Mouse (Mus musculus) kidney, embryonic 14.5 days (tissue): ENCODE measurements around the gene Wrb. TPM values are rescaled to one million over a fixed set of nuclear protein-coding genes. Genes with fewer than 3 reads are reported as not detected.

ENCODE experiments used
- ATAC-seq: fragments of 200-750 bp; cut with Nextera tagmentation; 2 replicates; pipeline ENCODE4 v1.8.0; 2017; ENCODE audit warnings: moderate number of reproducible peaks, mild to moderate bottlenecking, moderate TSS enrichment, moderate library complexity; ENCODE audit not compliant: low FRiP score, low TSS enrichment
- H3K27ac ChIP-seq: fragments of 300-500 bp; sonication (generic); 2 replicates; pipeline ENCODE4 v1.5.1; 2014; ENCODE audit warnings: low read depth, mild to moderate bottlenecking, low read length, moderate library complexity, mixed read lengths
- H3K27me3 ChIP-seq: fragments of 300-500 bp; sonication (generic); 2 replicates; pipeline ENCODE4 v1.6.1; 2014; ENCODE audit warnings: mild to moderate bottlenecking, low read length; ENCODE audit not compliant: control insufficient read depth, insufficient read depth
- H3K36me3 ChIP-seq: fragments of 300-500 bp; sonication (generic); 2 replicates; pipeline ENCODE4 v1.6.1; 2014; ENCODE audit warnings: low read length, mixed read lengths; ENCODE audit not compliant: control insufficient read depth, insufficient read depth
- H3K4me1 ChIP-seq: fragments of 300-500 bp; sonication (generic); 2 replicates; pipeline ENCODE4 v1.6.1; 2014; ENCODE audit warnings: low read length, mixed read lengths; ENCODE audit not compliant: control insufficient read depth, insufficient read depth
- H3K4me2 ChIP-seq: fragments of 300-500 bp; sonication (generic); replicated peaks from 2 replicates; pipeline ENCODE4 v1.6.1; 2014; ENCODE audit warnings: low read depth, mild to moderate bottlenecking, low read length
- H3K4me3 ChIP-seq: fragments of 300-500 bp; sonication (generic); 2 replicates; pipeline ENCODE4 v1.5.1; 2014; ENCODE audit warnings: mild to moderate bottlenecking, low read length
- H3K9ac ChIP-seq: fragments of 300-500 bp; sonication (generic); 2 replicates; pipeline ENCODE4 v1.6.1; 2014; ENCODE audit warnings: low read depth, mild to moderate bottlenecking, low read length, moderate library complexity
- H3K9me3 ChIP-seq: fragments of 300-500 bp; sonication (generic); 2 replicates; pipeline ENCODE4 v1.6.1; 2016; ENCODE audit warnings: low read length; ENCODE audit not compliant: control insufficient read depth
- WGBS: fragments of 180-500 bp; shearing (Covaris S2); extraction: QIAGEN DNeasy Blood & Tissue Kit; methylation state at CpG from one replicate; pipeline ENCODE4 v1.1.7; 2014; 5-methylcytosine and 5-hydroxymethylcytosine counted together
- polyA plus RNA-seq: library from polyadenylated mRNA; unstranded; fragments of >200 nt; fragmentation: Nextera tagmentation; extraction: Ambion mirVana; gene quantifications from 2 replicates; pipeline ENCODE4 v1.2.1, GENCODE M21; 2014

Gene Wrb
- polyA plus RNA-seq, 1 experiment from 2014 or later = 75.6 TPM

GRCm38 (mm10) chr16:96161336-96161735 lies 16.1 kb downstream of the Wrb start:
- ATAC-seq = no peak
- Histone ChIP-seq H3K4me2 (no peak overlapping the region), H3K9me3 (no peaks in the 10 kb centered on the region), H3K27ac (peak overlapping the region; percentile 30; the same call in 1 of the 2 replicates), H3K4me1 (0 out of 2 replicates have a peak, but pooled peaks cover 4% of the 10 kb centered on the region), H3K9ac (no peak overlapping the region), H3K4me3 (no peak overlapping the region), H3K36me3 (no peaks in the 10 kb centered on the region), H3K27me3 (no peaks in the 10 kb centered on the region)
- WGBS = 80% methylated on average over 4 of the region's 4 CpGs

- Histone ChIP-seq H3K4me3 (no peak overlapping the region), H3K27me3 (no peaks in the 10 kb centered on the region), H3K9ac (no peak overlapping the region), H3K27ac (no peak overlapping the region), H3K36me3 (no peaks in the 10 kb centered on the region), H3K4me1 (no peaks in the 10 kb centered on the region), H3K9me3 (no peaks in the 10 kb centered on the region; the same call in 1 of the 2 replicates), H3K4me2 (no peak overlapping the region)
- whole genome bisulfite sequencing = 84% methylated on average over 4 of the region's 4 CpGs
- ATAC-seq = no peak
Observed at GRCm38 (mm10) chr16:96165723-96166264, 20.6 kb downstream of the Wrb start.

DNA sequence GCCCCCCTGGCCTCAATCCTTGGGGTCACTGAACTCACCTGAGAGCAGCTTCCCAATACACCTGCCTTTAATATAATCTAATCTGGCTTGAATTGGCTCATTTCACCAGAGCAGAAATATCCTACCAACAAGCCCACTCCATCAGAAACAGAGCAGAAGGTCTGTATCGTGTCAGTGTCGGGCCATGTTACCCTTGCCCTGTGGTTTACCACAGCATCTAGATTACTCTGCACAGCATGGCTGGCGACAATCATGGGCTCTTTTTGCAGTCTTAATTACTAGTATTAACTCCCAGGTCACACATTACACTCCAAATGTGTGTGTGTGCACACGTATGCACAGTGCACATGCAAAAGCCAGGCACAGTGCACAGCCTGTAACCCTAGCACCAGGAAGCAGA lies 23.6 kb downstream of the Wrb start:
- Histone ChIP-seq H3K36me3 (no peaks in the 10 kb centered on the region), H3K9ac (no peak overlapping the region), H3K4me2 (no peak overlapping the region), H3K4me1 (no peaks in the 10 kb centered on the region), H3K27ac (no peak overlapping the region), H3K27me3 (no peaks in the 10 kb centered on the region), H3K9me3 (no peaks in the 10 kb centered on the region; the same call in 1 of the 2 replicates), H3K4me3 (no peak overlapping the region)
- ATAC-seq = no peak
- 92% methylated on average over 4 of the region's 4 CpGs for WGBS

DNA sequence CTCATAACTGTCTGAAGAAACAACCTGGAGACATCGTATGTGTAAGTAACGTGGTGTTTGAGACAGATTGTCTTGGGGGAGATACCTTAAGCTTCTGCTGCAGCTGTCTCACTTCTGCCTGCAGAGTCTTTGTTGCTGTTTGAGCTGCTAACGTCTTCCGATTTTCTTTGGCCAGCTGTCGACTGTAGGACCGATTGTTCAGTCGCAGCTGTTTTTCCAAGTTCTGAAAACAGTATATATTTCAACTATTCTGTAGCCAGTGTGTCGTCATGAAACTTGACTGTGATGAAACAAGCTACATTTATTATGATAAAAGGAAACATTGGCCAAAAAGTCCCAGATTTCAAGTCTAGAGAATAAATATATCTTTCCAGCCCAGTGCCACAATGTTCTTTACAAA lies 28.4 kb downstream of the Wrb start:
- H3K4me2 ChIP-seq = no peak overlapping the region
- H3K36me3 ChIP-seq = no peaks in the 10 kb centered on the region
- H3K9ac ChIP-seq = no peak overlapping the region
- no peaks in the 10 kb centered on the region for H3K4me1 ChIP-seq
- no peak overlapping the region for H3K4me3 ChIP-seq
- no peak for ATAC-seq
- H3K9me3 ChIP-seq = peaks cover under 1% of the 10 kb centered on the region; the same call in 1 of the 2 replicates
- no peaks in the 10 kb centered on the region for H3K27me3 ChIP-seq
- H3K27ac ChIP-seq = no peak overlapping the region
- 67% methylated on average over 8 of the region's 8 CpGs for WGBS

DNA sequence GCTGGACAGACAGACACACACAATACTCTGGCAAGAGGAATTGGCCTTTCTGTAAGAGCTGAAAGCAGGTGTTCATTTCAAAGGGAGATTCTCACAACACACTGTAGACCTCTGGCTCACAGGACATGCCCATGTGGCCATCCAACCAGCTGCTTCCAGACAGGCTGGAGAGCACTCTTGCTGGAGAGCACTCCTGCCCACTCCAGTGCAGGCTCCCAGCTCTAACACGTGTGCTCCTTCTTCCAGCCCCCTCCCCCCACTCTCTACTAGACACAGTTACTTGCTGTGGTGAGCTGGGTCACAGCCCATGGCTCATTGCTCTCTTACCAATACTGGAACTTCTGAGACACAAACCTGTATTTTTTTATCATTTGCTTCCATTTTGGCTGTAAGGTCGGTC lies 30.2 kb downstream of the Wrb start:
- H3K9me3 ChIP-seq = peaks cover 3% of the 10 kb centered on the region; the same call in 1 of the 2 replicates
- H3K36me3 ChIP-seq = no peaks in the 10 kb centered on the region
- H3K27ac ChIP-seq = no peak overlapping the region
- no peaks in the 10 kb centered on the region for H3K4me1 ChIP-seq
- 42% methylated on average over 2 of the region's 2 CpGs for WGBS
- no peaks in the 10 kb centered on the region for H3K27me3 ChIP-seq
- no peak overlapping the region for H3K4me3 ChIP-seq
- H3K4me2 ChIP-seq = no peak overlapping the region
- ATAC-seq = no peak; the same call in 1 of the 2 replicates
- H3K9ac ChIP-seq = no peak overlapping the region

DNA sequence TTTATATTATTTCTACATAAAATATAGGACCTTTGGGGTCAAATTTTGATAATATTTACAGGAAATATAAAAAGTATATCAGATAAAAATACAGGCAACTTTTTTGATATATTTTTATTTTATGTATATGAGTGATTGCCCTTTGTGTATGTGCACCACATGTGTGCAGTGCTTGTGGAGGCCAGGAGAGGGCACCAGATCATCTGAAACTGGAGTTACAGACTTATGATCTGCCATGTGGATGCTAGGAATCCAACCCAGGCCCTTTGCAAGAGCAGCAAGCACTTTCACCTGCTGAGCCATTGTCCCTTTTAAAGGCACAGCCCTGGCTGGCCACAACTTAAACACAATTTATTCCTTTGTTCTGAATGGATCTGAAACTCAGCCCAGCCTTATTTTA lies 33.9 kb downstream of the Wrb start:
- Histone ChIP-seq H3K9ac (no peak overlapping the region), H3K4me3 (no peak overlapping the region), H3K4me2 (no peak overlapping the region), H3K4me1 (no peaks in the 10 kb centered on the region), H3K9me3 (peaks cover 3% of the 10 kb centered on the region; the same call in 1 of the 2 replicates), H3K27me3 (no peaks in the 10 kb centered on the region), H3K36me3 (no peaks in the 10 kb centered on the region), H3K27ac (no peak overlapping the region)
- no peak for ATAC-seq

DNA sequence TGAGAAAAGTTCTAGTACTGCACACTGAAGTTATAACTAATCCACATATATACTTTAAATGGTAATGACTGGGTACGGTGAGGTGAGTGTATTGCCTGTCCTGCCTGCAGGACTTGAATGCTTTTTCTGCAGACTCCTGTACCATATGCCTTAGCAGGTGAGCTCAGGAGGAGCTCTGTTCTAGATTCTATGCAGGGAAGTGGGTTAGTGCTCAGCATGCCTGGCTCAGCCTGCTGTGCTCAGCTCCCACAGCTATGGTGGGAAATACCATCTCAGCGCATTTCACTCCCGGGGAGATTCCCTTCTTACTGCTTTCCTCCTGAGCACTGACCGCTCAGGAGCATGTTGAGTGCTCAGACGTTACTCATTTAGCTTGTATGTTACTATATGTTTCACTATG lies 42.4 kb downstream of the Wrb start:
- Histone ChIP-seq H3K36me3 (no peaks in the 10 kb centered on the region), H3K4me3 (no peak overlapping the region), H3K9me3 (no peaks in the 10 kb centered on the region), H3K4me2 (no peak overlapping the region), H3K27me3 (no peaks in the 10 kb centered on the region), H3K27ac (no peak overlapping the region), H3K4me1 (no peaks in the 10 kb centered on the region), H3K9ac (no peak overlapping the region)
- 87% methylated on average over 5 of the region's 5 CpGs for WGBS
- ATAC-seq = no peak

GRCm38 (mm10) chr16:96191531-96192506 lies 46.6 kb downstream of the Wrb start, which contains the start of gene Lca5l:
TSS of gene Lca5l (minus strand) at chr16:96192271.
- H3K36me3 ChIP-seq = no peaks in the 10 kb centered on the region
- H3K9me3 ChIP-seq = no peaks in the 10 kb centered on the region
- WGBS = under 1% methylated on average over 73 of the region's 77 CpGs
- no peaks in the 10 kb centered on the region for H3K4me1 ChIP-seq
- 0 out of 2 replicates have a peak within 1 kb of the TSS, but pooled peaks have one; percentile 55 for H3K27ac ChIP-seq
- H3K4me3 ChIP-seq = peak within 1 kb of the TSS; percentile 93
- H3K4me2 ChIP-seq = peak within 1 kb of the TSS; percentile 83
- ATAC-seq = peak; percentile 98
- H3K27me3 ChIP-seq = no peaks in the 10 kb centered on the region
- peak within 1 kb of the TSS; percentile 69 for H3K9ac ChIP-seq
